In genomic region chr8:87647781-87648180, GRCm38 (mm10) we compare ENCODE assay signal across 14 mouse cellular contexts.
"Had no signal": no experiment of that assay in that cellular context is flagged by ENCODE, and none has a peak within 500 bp of the region (broad histone marks: within the 10 kb centered on the region; RNA-seq: fewer than 3 reads in every experiment).

No protein-coding gene starts in this region.

- DNase-seq: kidney, postnatal 25 days; layer of hippocampus, adult 9-11 months; liver; lung, adult 18-20 months; lung, postnatal 10 days; lung, postnatal 36 days; retina, postnatal 1 day; right cerebral cortex, postnatal 25 days; spleen, adult 18-20 months; thymus, adult 18-20 months; thymus, postnatal 36 days had no signal

- ATAC-seq: liver, embryonic 12.5 days; midbrain, embryonic 13.5 days; midbrain, embryonic 16.5 days had no signal
